Mouse (Mus musculus) CH12.LX (cell line): Measurements from ENCODE around the gene Iqschfp. TPM values are rescaled to one million over a fixed set of nuclear protein-coding genes. Genes with fewer than 3 reads are reported as not detected.

Experiments
- DNase-seq: peaks from one replicate; pipeline ENCODE4 v3.0.0-alpha.2; 2013; ENCODE audit errors: extremely low read depth
- H3K27ac ChIP-seq: 2 replicates; pipeline ENCODE4 v1.5.1; 2012; ENCODE audit warnings: low read depth, mild to moderate bottlenecking, control low read depth, moderate library complexity; ENCODE audit not compliant: insufficient read depth
- H3K27me3 ChIP-seq: replicated peaks from 2 replicates; pipeline ENCODE3; 2012; ENCODE audit warnings: inconsistent platforms
- H3K36me3 ChIP-seq, 2 experiments: replicated peaks in 1 of 2; 2 replicates each; pipeline versions ENCODE3 to v1.6.1; 2012; ENCODE audit warnings: inconsistent platforms in 1 of 2, low read length in 1 of 2, mild to moderate bottlenecking in 1 of 2, mixed read lengths in 1 of 2, moderate library complexity in 1 of 2; ENCODE audit not compliant: control insufficient read depth in 1 of 2, insufficient read depth in 1 of 2
- H3K4me1 ChIP-seq, 2 experiments: 2 replicates each; pipeline ENCODE4 v1.6.1; 2012; ENCODE audit warnings: inconsistent platforms in 1 of 2, moderate library complexity in 1 of 2; ENCODE audit not compliant: insufficient read depth in 2 of 2, control insufficient read depth in 1 of 2
- H3K4me2 ChIP-seq: 2 replicates; pipeline ENCODE4 v1.6.1; 2012; ENCODE audit warnings: low read depth, mild to moderate bottlenecking, control low read depth; ENCODE audit not compliant: poor library complexity, insufficient read depth, severe bottlenecking
- H3K4me3 ChIP-seq, 3 experiments: fragments of 150-350 bp in 1 of 3; sonication (generic) in 1 of 3; replicated peaks in 1 of 3; 2 replicates each; pipeline versions ENCODE3 to v1.5.1; 2011 to 2012; ENCODE audit warnings: low read depth in 2 of 3, low read length in 2 of 3, mild to moderate bottlenecking in 2 of 3, moderate library complexity in 2 of 3, control low read depth in 1 of 3, improper control_type of control experiment in 1 of 3, inconsistent platforms in 1 of 3, mixed read lengths in 1 of 3; ENCODE audit not compliant: poor library complexity in 1 of 3
- H3K79me2 ChIP-seq: replicated peaks from 2 replicates; pipeline ENCODE4 v1.6.1; 2012; ENCODE audit warnings: mild to moderate bottlenecking, moderate library complexity; ENCODE audit not compliant: control insufficient read depth, poor library complexity, insufficient read depth, severe bottlenecking; ENCODE audit errors: extremely low read depth
- H3K9ac ChIP-seq: 2 replicates; pipeline ENCODE4 v1.6.1; 2012; ENCODE audit warnings: low read depth, mild to moderate bottlenecking, control low read depth, moderate library complexity; ENCODE audit not compliant: insufficient read depth
- H3K9me3 ChIP-seq: replicated peaks from 2 replicates; pipeline ENCODE3; 2012; ENCODE audit warnings: low read length, inconsistent platforms, mixed read lengths
- BHLHE40 ChIP-seq: IDR thresholded peaks from 2 replicates; pipeline ENCODE4 v1.6.1; 2011; ENCODE audit warnings: mild to moderate bottlenecking, low read depth, low read length, improper control_type of control experiment
- CHD1 ChIP-seq: IDR thresholded peaks from 2 replicates; pipeline ENCODE4 v1.6.1; 2012; ENCODE audit warnings: low read depth, low read length, improper control_type of control experiment, inconsistent platforms
- CHD2 ChIP-seq: IDR thresholded peaks from 2 replicates; pipeline ENCODE4 v1.6.1; 2011; ENCODE audit warnings: low read length, improper control_type of control experiment
- CTCF ChIP-seq, 2 experiments: IDR thresholded peaks in 1 of 2; conservative IDR thresholded peaks in 1 of 2; 2 replicates each; pipeline ENCODE4 v1.5.1; 2011 to 2012; ENCODE audit warnings: low read depth in 2 of 2, low read length in 2 of 2, improper control_type of control experiment in 1 of 2, inconsistent platforms in 1 of 2, mild to moderate bottlenecking in 1 of 2, moderate library complexity in 1 of 2
- E2F4 ChIP-seq: IDR thresholded peaks from 2 replicates; pipeline ENCODE4 v1.6.1; 2011; ENCODE audit warnings: low read depth, low read length, improper control_type of control experiment; ENCODE audit not compliant: insufficient replicate concordance
- ELF1 ChIP-seq: IDR thresholded peaks from 2 replicates; pipeline ENCODE4 v1.6.1; 2014; ENCODE audit warnings: low read depth, mild to moderate bottlenecking, inconsistent platforms, low read length, improper control_type of control experiment
- EP300 ChIP-seq: IDR thresholded peaks from 2 replicates; pipeline ENCODE4 v1.6.1; 2011; ENCODE audit warnings: low read length, improper control_type of control experiment
- ETS1 ChIP-seq: conservative IDR thresholded peaks from 2 replicates; pipeline ENCODE4 v1.6.1; 2012; ENCODE audit warnings: low read depth, mild to moderate bottlenecking, inconsistent platforms, low read length, improper control_type of control experiment, moderate library complexity
- GABPA ChIP-seq: IDR thresholded peaks from 2 replicates; pipeline ENCODE4 v1.6.1; 2012; ENCODE audit warnings: low read depth, low read length, improper control_type of control experiment, inconsistent platforms; ENCODE audit not compliant: insufficient replicate concordance
- HCFC1 ChIP-seq: IDR thresholded peaks from 2 replicates; pipeline ENCODE4 v1.6.1; 2012; ENCODE audit warnings: low read depth, mild to moderate bottlenecking, inconsistent platforms, low read length, improper control_type of control experiment
- JUN ChIP-seq: IDR thresholded peaks from 2 replicates; pipeline ENCODE4 v1.6.1; 2011; ENCODE audit warnings: low read depth, mild to moderate bottlenecking, low read length, improper control_type of control experiment, moderate library complexity; ENCODE audit not compliant: insufficient read depth
- JUND ChIP-seq: conservative IDR thresholded peaks from 2 replicates; pipeline ENCODE4 v1.6.1; 2011; ENCODE audit warnings: low read depth, low read length, improper control_type of control experiment
- KAT2A ChIP-seq: IDR thresholded peaks from 2 replicates; pipeline ENCODE4 v1.6.1; 2012; ENCODE audit warnings: low read length, improper control_type of control experiment, inconsistent platforms; ENCODE audit not compliant: insufficient replicate concordance
- MAX ChIP-seq: IDR thresholded peaks from 2 replicates; pipeline ENCODE4 v1.6.1; 2011; ENCODE audit warnings: low read length, improper control_type of control experiment
- MAZ ChIP-seq: IDR thresholded peaks from 2 replicates; pipeline ENCODE4 v1.6.1; 2012; ENCODE audit warnings: low read depth, mild to moderate bottlenecking, inconsistent platforms, low read length, improper control_type of control experiment, moderate library complexity
- MXI1 ChIP-seq: IDR thresholded peaks from 2 replicates; pipeline ENCODE4 v1.6.1; 2011; ENCODE audit warnings: mild to moderate bottlenecking, low read depth, low read length, improper control_type of control experiment
- MYC ChIP-seq: IDR thresholded peaks from 2 replicates; pipeline ENCODE4 v1.6.1; 2011; ENCODE audit warnings: low read depth, mild to moderate bottlenecking, improper control_type of control experiment, low read length
- NELFE ChIP-seq: IDR thresholded peaks from 2 replicates; pipeline ENCODE4 v1.6.1; 2011; ENCODE audit warnings: low read depth, low read length, improper control_type of control experiment
- NRF1 ChIP-seq: IDR thresholded peaks from 2 replicates; pipeline ENCODE4 v1.6.1; 2014; ENCODE audit warnings: low read depth, mild to moderate bottlenecking, inconsistent platforms, low read length, improper control_type of control experiment, moderate library complexity
- PAX5 ChIP-seq: IDR thresholded peaks from 2 replicates; pipeline ENCODE4 v1.6.1; 2012; ENCODE audit warnings: low read length, inconsistent platforms, mixed read lengths
- POLR2AphosphoS2 ChIP-seq: IDR thresholded peaks from 2 replicates; pipeline ENCODE4 v1.6.1; 2011; ENCODE audit warnings: low read depth, low read length, improper control_type of control experiment
- RAD21 ChIP-seq: IDR thresholded peaks from 2 replicates; pipeline ENCODE4 v1.6.1; 2011; ENCODE audit warnings: low read depth, mild to moderate bottlenecking, low read length, improper control_type of control experiment, moderate library complexity
- RCOR1 ChIP-seq: conservative IDR thresholded peaks from 2 replicates; pipeline ENCODE4 v1.6.1; 2012; ENCODE audit warnings: low read depth, mild to moderate bottlenecking, inconsistent platforms, low read length, improper control_type of control experiment
- SIN3A ChIP-seq: IDR thresholded peaks from 2 replicates; pipeline ENCODE4 v1.6.1; 2012; ENCODE audit warnings: low read length, improper control_type of control experiment, inconsistent platforms
- SMC3 ChIP-seq: IDR thresholded peaks from 2 replicates; pipeline ENCODE4 v1.6.1; 2011; ENCODE audit warnings: low read depth, low read length, improper control_type of control experiment
- TBP ChIP-seq: conservative IDR thresholded peaks from 2 replicates; pipeline ENCODE4 v1.6.1; 2011; ENCODE audit warnings: low read depth, low read length, improper control_type of control experiment
- TCF12 ChIP-seq: IDR thresholded peaks from 2 replicates; pipeline ENCODE4 v1.6.1; 2014; ENCODE audit warnings: low read depth, mild to moderate bottlenecking, inconsistent platforms, low read length, improper control_type of control experiment
- USF1 ChIP-seq: IDR thresholded peaks from 2 replicates; pipeline ENCODE4 v1.6.1; 2014; ENCODE audit warnings: low read depth, mild to moderate bottlenecking, inconsistent platforms, low read length, improper control_type of control experiment
- USF2 ChIP-seq: conservative IDR thresholded peaks from 2 replicates; pipeline ENCODE4 v1.6.1; 2011; ENCODE audit warnings: low read depth, low read length, improper control_type of control experiment
- ZC3H11A ChIP-seq: IDR thresholded peaks from 2 replicates; pipeline ENCODE4 v1.6.1; 2012; ENCODE audit warnings: low read depth, mild to moderate bottlenecking, inconsistent platforms, low read length, improper control_type of control experiment
- ZKSCAN1 ChIP-seq: IDR thresholded peaks from 2 replicates; pipeline ENCODE4 v1.6.1; 2012; ENCODE audit warnings: low read depth, inconsistent platforms, low read length, improper control_type of control experiment, borderline replicate concordance
- ZMIZ1 ChIP-seq: IDR thresholded peaks from 2 replicates; pipeline ENCODE4 v1.6.1; 2012; ENCODE audit warnings: low read depth, mild to moderate bottlenecking, inconsistent platforms, low read length, improper control_type of control experiment
- dilution Hi-C: fragments of 300-500 bp; cut with MboI; formaldehyde crosslinking; loops from 2 replicates; pipeline ENCODE4 v1.14.3; 2020; ENCODE audit warnings: low sequenced_read_pairs; ENCODE audit not compliant: extremely low pct_unique_long_range_greater_than_20kb, extremely low pct_ligation_motif_present
- in situ Hi-C: fragments of 300-500 bp; cut with MboI; formaldehyde crosslinking; loops from 3 replicates; pipeline ENCODE4 v1.14.3; 2019; ENCODE audit warnings: low sequenced_read_pairs, low pct_ligation_motif_present, low pct_unique_long_range_greater_than_20kb, mixed read lengths
- polyA plus RNA-seq: library from polyadenylated mRNA; unstranded; fragments of >175 nt; gene quantifications from 2 replicates; pipeline ENCODE4 v1.2.1, GENCODE M21; 2012; ENCODE audit warnings: low read depth; ENCODE audit not compliant: insufficient read length
- total RNA-seq, 2 experiments: library from RNA; depleted of rRNA; stranded (reverse); fragments of 300-350 nt in 1 of 2; fragments of >200 nt in 1 of 2; gene quantifications; 2 replicates each; pipeline ENCODE4 v1.2.3; 2012 to 2014

Iqschfp gene
- total and polyA plus RNA-seq, 3 experiments = 0.13 to 0.25 TPM; not detected in 1

- in situ Hi-C loops = no loop called here
- no peak overlapping the region for H3K9ac ChIP-seq
- TF ChIP-seq BHLHE40 = peak; percentile 69
- peak; percentile 81 for TF ChIP-seq NRF1
- no peak for TF ChIP-seq NELFE
- TF ChIP-seq KAT2A = no peak
- no peak for TF ChIP-seq JUND
- TF ChIP-seq ELF1 = no peak; the same call in 1 of the 2 replicates
- TF ChIP-seq TBP = no peak
- TF ChIP-seq TCF12 = no peak
- TF ChIP-seq CTCF (conservative IDR thresholded peaks at IDR 0.05 in 1 of 2, IDR thresholded peaks at IDR 0.05 in 1 of 2; ENCODE audit: low read depth in 2 of 2, low read length in 2 of 2) = no peak
- TF ChIP-seq SMC3 = no peak
- no peak for TF ChIP-seq CHD2
- no peak for TF ChIP-seq JUN
- TF ChIP-seq ETS1 = no peak; the same call in 1 of the 2 replicates
- TF ChIP-seq RAD21 = no peak
- no peak for TF ChIP-seq RCOR1
- TF ChIP-seq HCFC1 = no peak
- peak; percentile 76 for TF ChIP-seq MAX
- no peak for TF ChIP-seq POLR2AphosphoS2
- no peak for TF ChIP-seq ZC3H11A
- no peak for TF ChIP-seq MAZ
- no peak for TF ChIP-seq EP300
- TF ChIP-seq USF2 = no peak
- no peak for TF ChIP-seq PAX5
- no peak for TF ChIP-seq ZMIZ1
- peak; percentile 83 for TF ChIP-seq MYC
- TF ChIP-seq USF1 = no peak
- no peak for TF ChIP-seq ZKSCAN1
- no peak for TF ChIP-seq SIN3A
- no peak for TF ChIP-seq GABPA
- no peak for TF ChIP-seq CHD1
- no peak for TF ChIP-seq MXI1
- TF ChIP-seq E2F4 = no peak
- TF ChIP-seq, all 38 proteins: peak for 4
- Histone ChIP-seq H3K36me3 (no peaks in the 10 kb centered on the region), H3K4me2 (peak overlapping the region; percentile 41), H3K9me3 (no peaks in the 10 kb centered on the region), H3K4me3 (peak overlapping the region in 1 of 3 experiments; percentile 11), H3K4me1 (no peaks in the 10 kb centered on the region; a peak in 1 of 4 replicates), H3K79me2 (no peaks in the 10 kb centered on the region), H3K27ac (no peak overlapping the region), H3K27me3 (no peaks in the 10 kb centered on the region)
- dilution Hi-C loops = no loop called here
- peak; percentile 12 for DNase-seq
Observed at GRCm38 (mm10) chr3:68608848-68609497, 716.9 kb downstream of the Iqschfp start.
